Mouse (Mus musculus) forebrain, embryonic 16.5 days (tissue): ENCODE results near the gene Phf21a. TPM values are rescaled to one million over a fixed set of nuclear protein-coding genes. Genes with fewer than 3 reads are reported as not detected.

Experiments used
- ATAC-seq: fragments of 200-750 bp; cut with Nextera tagmentation; 2 replicates; pipeline ENCODE4 v1.8.0; 2017; ENCODE audit warnings: mild to moderate bottlenecking, moderate library complexity
- H3K27ac ChIP-seq: fragments of 300-500 bp; sonication (generic); 2 replicates; pipeline ENCODE4 v1.5.1; 2014; ENCODE audit warnings: low read length, control low read depth
- H3K27me3 ChIP-seq: fragments of 300-500 bp; sonication (generic); replicated peaks from 2 replicates; pipeline ENCODE4 v1.6.1; 2014; ENCODE audit warnings: low read length; ENCODE audit not compliant: control insufficient read depth, insufficient read depth
- H3K36me3 ChIP-seq: fragments of 300-500 bp; sonication (generic); 2 replicates; pipeline ENCODE4 v1.6.1; 2014; ENCODE audit not compliant: control insufficient read depth, insufficient read depth
- H3K4me1 ChIP-seq: fragments of 300-500 bp; sonication (generic); replicated peaks from 2 replicates; pipeline ENCODE4 v1.6.1; 2014; ENCODE audit warnings: low read length; ENCODE audit not compliant: control insufficient read depth, insufficient read depth
- H3K4me2 ChIP-seq: fragments of 300-500 bp; sonication (generic); 2 replicates; pipeline ENCODE4 v1.6.1; 2014; ENCODE audit warnings: mild to moderate bottlenecking, low read length, control low read depth
- H3K4me3 ChIP-seq: fragments of 300-500 bp; sonication (generic); replicated peaks from 2 replicates; pipeline ENCODE4 v1.5.1; 2014; ENCODE audit warnings: mild to moderate bottlenecking, low read length, control low read depth
- H3K9ac ChIP-seq: fragments of 300-500 bp; sonication (generic); replicated peaks from 2 replicates; pipeline ENCODE4 v1.6.1; 2014; ENCODE audit warnings: low read depth, low read length, control low read depth
- H3K9me3 ChIP-seq: fragments of 300-500 bp; sonication (generic); 2 replicates; pipeline ENCODE4 v1.6.1; 2016; ENCODE audit warnings: low read length; ENCODE audit not compliant: control insufficient read depth
- WGBS: fragments of 180-500 bp; shearing (Covaris S2); extraction: QIAGEN DNeasy Blood & Tissue Kit; methylation state at CpG from one replicate; pipeline ENCODE4 v1.1.7; 2014; 5-methylcytosine and 5-hydroxymethylcytosine counted together
- polyA plus RNA-seq: library from polyadenylated mRNA; unstranded; fragments of >200 nt; fragmentation: Nextera tagmentation; extraction: Ambion mirVana; gene quantifications from 2 replicates; pipeline ENCODE4 v1.2.1, GENCODE M21; 2015

The Phf21a gene
- polyA plus RNA-seq, 1 experiment from 2014 or later: 43.5 TPM

GRCm38 (mm10) chr2:92314031-92314430, 221.1 kb downstream of the Phf21a start:
- Histone ChIP-seq H3K9me3 (no peaks in the 10 kb centered on the region), H3K4me3 (no peak overlapping the region), H3K9ac (no peak overlapping the region), H3K36me3 (no peaks in the 10 kb centered on the region), H3K27me3 (no peaks in the 10 kb centered on the region), H3K4me2 (no peak overlapping the region), H3K4me1 (no peaks in the 10 kb centered on the region; the same call in 1 of the 2 replicates), H3K27ac (no peak overlapping the region)
- 79% methylated on average over 1 of the region's 1 CpGs for whole genome bisulfite sequencing
- ATAC-seq: no peak

- Histone ChIP-seq H3K27ac (no peak overlapping the region), H3K4me3 (no peak overlapping the region), H3K4me2 (no peak overlapping the region), H3K9me3 (no peaks in the 10 kb centered on the region), H3K36me3 (no peaks in the 10 kb centered on the region), H3K27me3 (no peaks in the 10 kb centered on the region), H3K9ac (no peak overlapping the region), H3K4me1 (no peaks in the 10 kb centered on the region; the same call in 1 of the 2 replicates)
- no peak for ATAC-seq
- 78% methylated on average over 3 of the region's 3 CpGs for WGBS
These were observed 223.7 kb downstream of the Phf21a start for GRCm38 (mm10) chr2:92316652-92317051.

GRCm38 (mm10) chr2:92317228-92317627, 224.3 kb downstream of the Phf21a start:
- no peak overlapping the region for H3K27ac ChIP-seq
- WGBS: 85% methylated on average over 5 of the region's 5 CpGs
- H3K9ac ChIP-seq: no peak overlapping the region
- no peak for ATAC-seq
- no peaks in the 10 kb centered on the region for H3K9me3 ChIP-seq
- no peaks in the 10 kb centered on the region for H3K27me3 ChIP-seq
- no peaks in the 10 kb centered on the region; the same call in 1 of the 2 replicates for H3K4me1 ChIP-seq
- H3K4me2 ChIP-seq: no peak overlapping the region
- H3K4me3 ChIP-seq: no peak overlapping the region
- no peaks in the 10 kb centered on the region; the same call in 1 of the 2 replicates for H3K36me3 ChIP-seq

- H3K36me3 ChIP-seq: peaks cover 6% of the 10 kb centered on the region
- no peaks in the 10 kb centered on the region for H3K27me3 ChIP-seq
- no peak overlapping the region for H3K4me2 ChIP-seq
- no peak overlapping the region for H3K4me3 ChIP-seq
- no peaks in the 10 kb centered on the region for H3K4me1 ChIP-seq
- H3K9ac ChIP-seq: no peak overlapping the region
- no peaks in the 10 kb centered on the region for H3K9me3 ChIP-seq
- WGBS: 94% methylated on average over 2 of the region's 2 CpGs
- H3K27ac ChIP-seq: no peak overlapping the region
- no peak for ATAC-seq
These were observed 229.8 kb downstream of the Phf21a start for GRCm38 (mm10) chr2:92322669-92323068.

GRCm38 (mm10) chr2:92325676-92326075, 232.8 kb downstream of the Phf21a start:
- peaks cover 6% of the 10 kb centered on the region for H3K36me3 ChIP-seq
- H3K4me1 ChIP-seq: no peaks in the 10 kb centered on the region
- no peak overlapping the region for H3K9ac ChIP-seq
- no peak overlapping the region for H3K4me3 ChIP-seq
- H3K27ac ChIP-seq: no peak overlapping the region
- no peak overlapping the region for H3K4me2 ChIP-seq
- WGBS: 86% methylated on average over 7 of the region's 7 CpGs
- no peaks in the 10 kb centered on the region for H3K9me3 ChIP-seq
- no peak for ATAC-seq
- no peaks in the 10 kb centered on the region for H3K27me3 ChIP-seq

- H3K4me3 ChIP-seq: no peak overlapping the region
- H3K27me3 ChIP-seq: no peaks in the 10 kb centered on the region
- H3K9ac ChIP-seq: no peak overlapping the region
- H3K36me3 ChIP-seq: peaks cover 6% of the 10 kb centered on the region
- no peak for ATAC-seq
- no peaks in the 10 kb centered on the region for H3K4me1 ChIP-seq
- H3K4me2 ChIP-seq: no peak overlapping the region
- no peaks in the 10 kb centered on the region for H3K9me3 ChIP-seq
- WGBS: 91% methylated on average over 1 of the region's 1 CpGs
- H3K27ac ChIP-seq: no peak overlapping the region
These were observed 233.3 kb downstream of the Phf21a start for GRCm38 (mm10) chr2:92326221-92326620.

- no peaks in the 10 kb centered on the region for H3K9me3 ChIP-seq
- no peaks in the 10 kb centered on the region for H3K27me3 ChIP-seq
- no peak overlapping the region for H3K27ac ChIP-seq
- no peak overlapping the region for H3K9ac ChIP-seq
- 94% methylated on average over 4 of the region's 4 CpGs for WGBS
- no peak for ATAC-seq
- no peaks in the 10 kb centered on the region for H3K4me1 ChIP-seq
- no peak overlapping the region for H3K4me2 ChIP-seq
- no peak overlapping the region for H3K4me3 ChIP-seq
- H3K36me3 ChIP-seq: peaks cover 6% of the 10 kb centered on the region
These were observed 234.7 kb downstream of the Phf21a start for GRCm38 (mm10) chr2:92327601-92328000.

- H3K36me3 ChIP-seq: peaks cover 7% of the 10 kb centered on the region
These were observed 235.3 kb downstream of the Phf21a start for GRCm38 (mm10) chr2:92328206-92328605.

GRCm38 (mm10) chr2:92330840-92331239, 237.9 kb downstream of the Phf21a start:
- Histone ChIP-seq H3K9me3 (no peaks in the 10 kb centered on the region), H3K27me3 (no peaks in the 10 kb centered on the region), H3K4me2 (no peak overlapping the region), H3K36me3 (peaks cover 6% of the 10 kb centered on the region; the same call in 1 of the 2 replicates), H3K9ac (no peak overlapping the region), H3K4me1 (no peaks in the 10 kb centered on the region), H3K4me3 (no peak overlapping the region), H3K27ac (no peak overlapping the region)
- ATAC-seq: no peak
- 46% methylated on average over 2 of the region's 2 CpGs for WGBS

More at GRCm38 (mm10) chr2:92328206-92328605, 235.3 kb downstream of the Phf21a start:
- Histone ChIP-seq H3K27ac (no peak overlapping the region), H3K27me3 (no peaks in the 10 kb centered on the region), H3K4me1 (no peaks in the 10 kb centered on the region), H3K9me3 (no peaks in the 10 kb centered on the region), H3K4me2 (no peak overlapping the region), H3K4me3 (no peak overlapping the region), H3K9ac (no peak overlapping the region)
- 97% methylated on average over 8 of the region's 8 CpGs for WGBS
- no peak for ATAC-seq

- Histone ChIP-seq H3K9ac (no peak overlapping the region), H3K27ac (no peak overlapping the region), H3K9me3 (no peaks in the 10 kb centered on the region), H3K4me2 (no peak overlapping the region), H3K4me3 (no peak overlapping the region), H3K36me3 (peaks cover 6% of the 10 kb centered on the region; the same call in 1 of the 2 replicates), H3K27me3 (no peaks in the 10 kb centered on the region), H3K4me1 (no peaks in the 10 kb centered on the region)
- no peak for ATAC-seq
- WGBS: 71% methylated on average over 2 of the region's 2 CpGs
These were observed 238.5 kb downstream of the Phf21a start for GRCm38 (mm10) chr2:92331410-92331809.
